Mouse (Mus musculus) NIH3T3 (cell line): Measurements from ENCODE around the gene Setx.
"Not testable (repeated sequence)": the region's sequence is repeated elsewhere in the genome, so short reads cannot be mapped to it uniquely, and the experiment has no call there.

Experiments used
- DNase-seq: peaks from one replicate; pipeline ENCODE4 v3.0.0-alpha.2; 2012; ENCODE audit warnings: low read depth

Gene Setx

GRCm38 (mm10) chr2:29123907-29124569 is at the start of gene Setx:
TSS of gene Setx (plus strand) at chr2:29124181.
- DNase-seq = no peak

GRCm38 (mm10) chr2:29074676-29075075 is 49.3 kb upstream of the Setx start:
- no peak for DNase-seq

GRCm38 (mm10) chr2:29075331-29076070 is 48.5 kb upstream of the Setx start:
- no peak for DNase-seq

- no peak for DNase-seq
Observed at GRCm38 (mm10) chr2:29076226-29076625, 47.8 kb upstream of the Setx start.

- DNase-seq = peak; percentile 35
Observed at GRCm38 (mm10) chr2:29081965-29082364, 42.0 kb upstream of the Setx start.

- no peak for DNase-seq
Observed at GRCm38 (mm10) chr2:29086026-29086425, 38.0 kb upstream of the Setx start.

GRCm38 (mm10) chr2:29089276-29089675 is 34.7 kb upstream of the Setx start:
- DNase-seq = not testable (repeated sequence)

GRCm38 (mm10) chr2:29095674-29096073 is 28.3 kb upstream of the Setx start:
- no peak for DNase-seq

GRCm38 (mm10) chr2:29096751-29097150 is 27.2 kb upstream of the Setx start:
- DNase-seq = no peak

GRCm38 (mm10) chr2:29097465-29097864 is 26.5 kb upstream of the Setx start:
- DNase-seq = no peak

GRCm38 (mm10) chr2:29097955-29098354 is 26.0 kb upstream of the Setx start:
- DNase-seq = not testable (repeated sequence)

- DNase-seq = no peak
Observed at GRCm38 (mm10) chr2:29098786-29099185, 25.2 kb upstream of the Setx start.

GRCm38 (mm10) chr2:29099646-29100045 is 24.3 kb upstream of the Setx start:
- no peak for DNase-seq

- peak; percentile 71 for DNase-seq
Observed at GRCm38 (mm10) chr2:29100822-29101534, 23.0 kb upstream of the Setx start.

- DNase-seq = not testable (repeated sequence)
Observed at GRCm38 (mm10) chr2:29102416-29103377, 21.3 kb upstream of the Setx start.

- no peak for DNase-seq
Observed at GRCm38 (mm10) chr2:29120969-29121368, 3.0 kb upstream of the Setx start.

- DNase-seq = no peak
Observed at GRCm38 (mm10) chr2:29122446-29122845, 1.5 kb upstream of the Setx start.

- no peak for DNase-seq
Observed at GRCm38 (mm10) chr2:29124571-29124935, 572 bp downstream of the Setx start.

GRCm38 (mm10) chr2:29124936-29125701 is 1.1 kb downstream of the Setx start:
- peak; percentile 99 for DNase-seq

GRCm38 (mm10) chr2:29130118-29130899 is 6.3 kb downstream of the Setx start:
- DNase-seq = no peak
